Comparison of ENCODE assay signal across 11 mouse cellular contexts in the genomic region with DNA sequence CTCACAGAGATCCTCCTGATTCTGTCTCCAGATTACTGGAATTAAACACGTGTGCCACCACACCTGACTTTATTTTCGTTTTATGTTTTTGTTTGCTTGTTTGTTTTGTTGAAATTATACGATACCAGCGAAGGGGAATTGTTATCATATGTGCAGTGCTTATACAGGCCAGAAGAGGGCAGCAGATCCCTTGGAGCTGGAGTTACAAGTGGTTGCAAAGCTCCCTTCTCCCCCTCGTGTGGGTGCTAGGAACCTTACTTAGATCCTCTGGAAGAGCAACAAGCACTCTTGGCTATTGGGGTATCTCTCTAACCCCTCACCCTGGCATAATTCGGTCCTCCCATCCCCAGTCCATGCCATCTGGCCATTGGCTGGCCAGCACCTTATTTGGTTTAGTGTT. TPM values are rescaled to one million over a fixed set of nuclear protein-coding genes. Genes with fewer than 3 reads are reported as not detected.
DNase-seq lines count a peak whose midpoint lies in the region; ATAC-seq and TF ChIP-seq lines count a peak whose summit lies in the region.
"Had no signal": no experiment of that assay in that cellular context is flagged by ENCODE, and none has a peak within 500 bp of the region (broad histone marks: within the 10 kb centered on the region; RNA-seq: fewer than 3 reads in every experiment).

No protein-coding gene starts in this region.

- no peaks in the 10 kb centered on the region for H3K27me3 ChIP-seq in cerebellum, adult 2 months (ENCODE audit: control insufficient read depth, insufficient read depth, low read length)
- H3K27me3 ChIP-seq in forebrain, embryonic 14.5 days (replicated peaks; ENCODE audit: control insufficient read depth, insufficient read depth, low read length): no peaks in the 10 kb centered on the region
- no peaks in the 10 kb centered on the region for H3K27me3 ChIP-seq in neural tube, embryonic 15.5 days (replicated peaks)
- H3K27me3 ChIP-seq: embryonic facial prominence, embryonic 13.5 days; hindbrain, embryonic 13.5 days; limb, embryonic 15.5 days had no signal

- no peak overlapping the region for H3K4me3 ChIP-seq in cerebellum, adult 2 months (replicated peaks; ENCODE audit: insufficient read depth, low read depth, low read length)
- H3K4me3 ChIP-seq in lung, adult 2 months (replicated peaks; ENCODE audit: extremely low read depth, low read depth, low read length): no peak overlapping the region
- H3K4me3 ChIP-seq in bone marrow macrophage, adult 2 months (ENCODE audit: insufficient read depth, low read length): no peak overlapping the region
- H3K4me3 ChIP-seq in forebrain, embryonic 14.5 days (ENCODE audit: low read depth, low read length): no peak overlapping the region
- H3K4me3 ChIP-seq in neural tube, embryonic 15.5 days (replicated peaks): no peak overlapping the region
- H3K4me3 ChIP-seq: embryonic facial prominence, embryonic 13.5 days; hindbrain, embryonic 13.5 days; limb, embryonic 15.5 days had no signal

- no peak overlapping the region for H3K9ac ChIP-seq in forebrain, embryonic 14.5 days (ENCODE audit: low read length)
- H3K9ac ChIP-seq in neural tube, embryonic 15.5 days (replicated peaks): no peak overlapping the region
- H3K9ac ChIP-seq: embryonic facial prominence, embryonic 13.5 days; hindbrain, embryonic 13.5 days; limb, embryonic 15.5 days had no signal

- 59% methylated on average over 6 of the region's 6 CpGs for WGBS in cerebellum, adult 2 months
- WGBS in lung, adult 2 months: 44% methylated on average over 6 of the region's 6 CpGs
- 52% methylated on average over 6 of the region's 6 CpGs for WGBS in forebrain, embryonic 14.5 days
- 53% methylated on average over 6 of the region's 6 CpGs for WGBS in neural tube, embryonic 15.5 days

- DNase-seq in cerebellum, adult 2 months: no peak
- no peak for DNase-seq in cerebellum, adult 9-11 months
- no peak for DNase-seq in lung, adult 2 months
- no peak for DNase-seq in lung, postnatal 4 days
- peak; percentile 51 for DNase-seq in retina, embryonic 14.5 days (ENCODE audit: low spot score)
- DNase-seq in forebrain, embryonic 14.5 days (ENCODE audit: low spot score): no peak

- peak; percentile 45; the same call in 1 of the 2 replicates for TF ChIP-seq CTCF in cerebellum, adult 2 months (IDR thresholded peaks at IDR 0.05; ENCODE audit: borderline replicate concordance, insufficient read depth, low read depth, low read length)
- peak; percentile 53 for TF ChIP-seq CTCF in lung, adult 2 months (IDR thresholded peaks at IDR 0.05; ENCODE audit: insufficient read depth, low read length)
- peak; percentile 65; the same call in 1 of the 2 replicates for TF ChIP-seq CTCF in bone marrow macrophage, adult 2 months (IDR thresholded peaks at IDR 0.05; ENCODE audit: low read depth, low read length)

- H3K4me2 ChIP-seq in forebrain, embryonic 14.5 days (ENCODE audit: low read length): no peak overlapping the region
- no peak overlapping the region for H3K4me2 ChIP-seq in neural tube, embryonic 15.5 days
- H3K4me2 ChIP-seq: embryonic facial prominence, embryonic 13.5 days; hindbrain, embryonic 13.5 days; limb, embryonic 15.5 days had no signal

- no peak overlapping the region for H3K27ac ChIP-seq in cerebellum, adult 2 months (ENCODE audit: insufficient read depth, low read length)
- H3K27ac ChIP-seq in bone marrow macrophage, adult 2 months (ENCODE audit: insufficient read depth, low read depth, low read length): no peak overlapping the region
- no peak overlapping the region for H3K27ac ChIP-seq in forebrain, embryonic 14.5 days (ENCODE audit: low read depth, low read length)
- no peak overlapping the region for H3K27ac ChIP-seq in neural tube, embryonic 15.5 days (replicated peaks)
- H3K27ac ChIP-seq: embryonic facial prominence, embryonic 13.5 days; hindbrain, embryonic 13.5 days; limb, embryonic 15.5 days had no signal

- H3K36me3 ChIP-seq in forebrain, embryonic 14.5 days (ENCODE audit: control insufficient read depth, insufficient read depth, low read length): no peaks in the 10 kb centered on the region
- H3K36me3 ChIP-seq in neural tube, embryonic 15.5 days: no peaks in the 10 kb centered on the region
- H3K36me3 ChIP-seq: embryonic facial prominence, embryonic 13.5 days; hindbrain, embryonic 13.5 days; limb, embryonic 15.5 days had no signal

- H3K9me3 ChIP-seq in forebrain, embryonic 14.5 days (replicated peaks; ENCODE audit: control insufficient read depth, low read length): no peaks in the 10 kb centered on the region
- H3K9me3 ChIP-seq in neural tube, embryonic 15.5 days (replicated peaks): no peaks in the 10 kb centered on the region
- H3K9me3 ChIP-seq: hindbrain, embryonic 13.5 days had no signal

- no peak for TF ChIP-seq POLR2A in cerebellum, adult 2 months (IDR thresholded peaks at IDR 0.05; ENCODE audit: borderline replicate concordance, insufficient read depth, low read length)
- no peak for TF ChIP-seq POLR2A in lung, adult 2 months (IDR thresholded peaks at IDR 0.05; ENCODE audit: borderline replicate concordance, extremely low read depth, low read depth, low read length)
- TF ChIP-seq POLR2A in bone marrow macrophage, adult 2 months (IDR thresholded peaks at IDR 0.05; ENCODE audit: borderline replicate concordance, low read depth, low read length): no peak

- no peaks in the 10 kb centered on the region for H3K4me1 ChIP-seq in cerebellum, adult 2 months (ENCODE audit: control insufficient read depth, insufficient read depth, low read length)
- no peaks in the 10 kb centered on the region for H3K4me1 ChIP-seq in lung, adult 2 months (ENCODE audit: control insufficient read depth, insufficient read depth, low read length)
- no peaks in the 10 kb centered on the region for H3K4me1 ChIP-seq in bone marrow macrophage, adult 2 months (ENCODE audit: control insufficient read depth, insufficient read depth, low read length)
- H3K4me1 ChIP-seq in forebrain, embryonic 14.5 days (ENCODE audit: control insufficient read depth, insufficient read depth, low read length): 0 out of 2 replicates have a peak, but pooled peaks cover 3% of the 10 kb centered on the region
- H3K4me1 ChIP-seq in neural tube, embryonic 15.5 days: no peaks in the 10 kb centered on the region
- H3K4me1 ChIP-seq: embryonic facial prominence, embryonic 13.5 days; limb, embryonic 15.5 days had no signal

- no peak for ATAC-seq in forebrain, embryonic 14.5 days
- ATAC-seq in neural tube, embryonic 15.5 days (ENCODE audit: low FRiP score): no peak

RNA-seq across cellular contexts. Expression of a gene that starts 24.7 kb away (rescaled TPM):
- polyA plus RNA-seq in cerebellum, adult 2 months (2012; rRNA removed): 82.1 and 89.7 TPM in 2 replicates
- 101 and 124 TPM in 2 replicates for polyA plus RNA-seq in lung, adult 2 months (2012; rRNA removed)
- 495 and 593 TPM in 2 replicates for polyA plus RNA-seq in bone marrow macrophage, adult 2 months (2012; ENCODE audit: insufficient read depth, insufficient read length, missing spikeins)
- 73.7 and 77.7 TPM in 2 replicates for polyA plus RNA-seq in forebrain, embryonic 14.5 days (2014; fragmentation: Nextera tagmentation; extraction: Ambion mirVana)
- 73.5 and 78.6 TPM in 2 replicates for polyA plus RNA-seq in neural tube, embryonic 15.5 days (2015; fragmentation: Nextera tagmentation; extraction: Ambion mirVana)

RNA-seq across cellular contexts. Expression of a gene that starts 50.4 kb away (rescaled TPM):
- polyA plus RNA-seq in cerebellum, adult 2 months (2012; rRNA removed): 32.9 and 34.4 TPM in 2 replicates
- 7.2 and 11.3 TPM in 2 replicates for polyA plus RNA-seq in lung, adult 2 months (2012; rRNA removed)
- polyA plus RNA-seq in bone marrow macrophage, adult 2 months (2012; ENCODE audit: insufficient read depth, insufficient read length, missing spikeins): not detected in 2 replicates
- 31.3 and 36.8 TPM in 2 replicates for polyA plus RNA-seq in forebrain, embryonic 14.5 days (2014; fragmentation: Nextera tagmentation; extraction: Ambion mirVana)
- polyA plus RNA-seq in neural tube, embryonic 15.5 days (2015; fragmentation: Nextera tagmentation; extraction: Ambion mirVana): 23.3 and 29.3 TPM in 2 replicates
